8 mouse cellular contexts compared by ENCODE assay signal in genomic region chr4:128618246-128618911, GRCm38 (mm10). TPM values are rescaled to one million over a fixed set of nuclear protein-coding genes. Genes with fewer than 3 reads are reported as not detected.
DNase-seq lines count a peak whose midpoint lies in the region; ATAC-seq lines count a peak whose summit lies in the region.
"Had no signal": no experiment of that assay in that cellular context is flagged by ENCODE, and none has a peak within 500 bp of the region (broad histone marks: within the 10 kb centered on the region; RNA-seq: fewer than 3 reads in every experiment).

Gene Tlr12 (minus strand): TSS chr4:128618619.

- 44% methylated on average over 15 of the region's 15 CpGs for whole genome bisulfite sequencing in intestine, embryonic 15.5 days
- 38% methylated on average over 15 of the region's 15 CpGs for WGBS in liver, embryonic 11.5 days

- DNase-seq in spleen, postnatal 36 days (ENCODE audit: low spot score in 2 of 2): peak; percentile 54 to 65
- DNase-seq in spleen, postnatal 4 days (ENCODE audit: low spot score in 2 of 2): no peak
- DNase-seq in liver, embryonic 11.5 days (ENCODE audit: low spot score): no peak
- peak; percentile 78 for DNase-seq in thymus, postnatal 4 days
- DNase-seq in gastrocnemius, adult 8-10 months (ENCODE audit: low spot score in 2 of 2): no peak
- DNase-seq in layer of hippocampus, postnatal 14 days (ENCODE audit: low spot score in 2 of 2): no peak

- no peaks in the 10 kb centered on the region for H3K9me3 ChIP-seq in intestine, embryonic 15.5 days
- H3K9me3 ChIP-seq in liver, embryonic 11.5 days (ENCODE audit: control insufficient read depth, low read length): no peaks in the 10 kb centered on the region

- H3K27me3 ChIP-seq in intestine, embryonic 15.5 days (replicated peaks): no peaks in the 10 kb centered on the region
- peaks cover 21% of the 10 kb centered on the region for H3K27me3 ChIP-seq in liver, embryonic 11.5 days (replicated peaks; ENCODE audit: control insufficient read depth, insufficient read depth, low read length)

- H3K27ac ChIP-seq in intestine, embryonic 15.5 days: peak within 1 kb of the TSS; percentile 48; the same call in 1 of the 2 replicates
- peak within 1 kb of the TSS; percentile 13; the same call in 1 of the 2 replicates for H3K27ac ChIP-seq in liver, embryonic 11.5 days (ENCODE audit: low read depth, low read length)

- H3K9ac ChIP-seq in intestine, embryonic 15.5 days: no peak within 1 kb of the TSS
- H3K9ac ChIP-seq in liver, embryonic 11.5 days (ENCODE audit: low read depth, low read length): no peak within 1 kb of the TSS

- peaks cover 10% of the 10 kb centered on the region for H3K4me1 ChIP-seq in intestine, embryonic 15.5 days (replicated peaks)
- H3K4me1 ChIP-seq in liver, embryonic 11.5 days (replicated peaks; ENCODE audit: control insufficient read depth, insufficient read depth, low read length): peaks cover 12% of the 10 kb centered on the region

- peak within 1 kb of the TSS; percentile 11; the same call in 1 of the 2 replicates for H3K4me2 ChIP-seq in intestine, embryonic 15.5 days (replicated peaks)
- H3K4me2 ChIP-seq in liver, embryonic 11.5 days: peak within 1 kb of the TSS; percentile 37

- H3K36me3 ChIP-seq in intestine, embryonic 15.5 days: no peaks in the 10 kb centered on the region
- no peaks in the 10 kb centered on the region for H3K36me3 ChIP-seq in liver, embryonic 11.5 days (ENCODE audit: control insufficient read depth, insufficient read depth, low read length)

- ATAC-seq in intestine, embryonic 15.5 days: 0 out of 2 replicates have a peak, but pooled peaks have one; percentile 18
- 0 out of 2 replicates have a peak, but pooled peaks have one; percentile 11 for ATAC-seq in liver, embryonic 11.5 days (replicated peaks; ENCODE audit: low FRiP score)

- H3K4me3 ChIP-seq in intestine, embryonic 15.5 days (replicated peaks): no peak within 1 kb of the TSS
- no peak within 1 kb of the TSS for H3K4me3 ChIP-seq in liver, embryonic 11.5 days (ENCODE audit: low read depth, low read length)
- H3K4me3 ChIP-seq: erythroblast, embryonic 14.5 days had no signal

RNA-seq across cellular contexts. Expression of gene Tlr12, which starts in this region (rescaled TPM):
- 2.2 and 2.4 TPM in 2 replicates for polyA plus RNA-seq in intestine, embryonic 15.5 days (2015; fragmentation: Nextera tagmentation; extraction: Ambion mirVana)
- polyA plus RNA-seq in liver, embryonic 11.5 days (2014; fragmentation: Nextera tagmentation; extraction: Ambion mirVana): 0.81 and 0.88 TPM in 2 replicates
- not detected for total RNA-seq in gastrocnemius, adult 8-10 months (2022)
- under 1 TPM; 0.64 to 0.92 TPM for total RNA-seq in layer of hippocampus, postnatal 14 days (2021)

Comparison
In these comparisons a context has a peak if more than half of its experiments do, and no peak if none do; other contexts are left out.
1. DNase-seq: peak in spleen, postnatal 36 days (2 of 2) and thymus, postnatal 4 days (single experiment); none in spleen, postnatal 4 days (0 of 2), liver, embryonic 11.5 days (single experiment), gastrocnemius, adult 8-10 months (0 of 2) and layer of hippocampus, postnatal 14 days (0 of 2).
2. Peak in ATAC-seq, H3K27ac ChIP-seq and H3K4me2 ChIP-seq in liver, embryonic 11.5 days; RNA of the gene not detected or under 1 TPM.